Mouse (Mus musculus) cerebellum, adult 2 months (tissue): ENCODE results near the gene Serpinb1a.

Source experiments
- CTCF ChIP-seq: fragments of 200-500 bp; IDR thresholded peaks from 2 replicates; pipeline ENCODE4 v1.5.1; 2011; ENCODE audit warnings: low read depth, mild to moderate bottlenecking, control low read depth, low read length, moderate library complexity, borderline replicate concordance; ENCODE audit not compliant: insufficient read depth
- POLR2A ChIP-seq: fragments of 200-500 bp; IDR thresholded peaks from 2 replicates; pipeline ENCODE4 v1.6.1; 2011; ENCODE audit warnings: low read length, control low read depth, borderline replicate concordance; ENCODE audit not compliant: insufficient read depth

- TF ChIP-seq CTCF (no peak), POLR2A (no peak)
Observed at GRCm38 (mm10) chr13:32819241-32819640, 31.7 kb downstream of the Serpinb1a start.
